Mouse (Mus musculus) kidney, embryonic 14.5 days (tissue): ENCODE results near the gene Cep170b. TPM values are rescaled to one million over a fixed set of nuclear protein-coding genes. Genes with fewer than 3 reads are reported as not detected.

Experiments
- ATAC-seq: fragments of 200-750 bp; cut with Nextera tagmentation; 2 replicates; pipeline ENCODE4 v1.8.0; 2017; ENCODE audit warnings: moderate number of reproducible peaks, mild to moderate bottlenecking, moderate TSS enrichment, moderate library complexity; ENCODE audit not compliant: low FRiP score, low TSS enrichment
- H3K27ac ChIP-seq: fragments of 300-500 bp; sonication (generic); 2 replicates; pipeline ENCODE4 v1.5.1; 2014; ENCODE audit warnings: low read depth, mild to moderate bottlenecking, low read length, moderate library complexity, mixed read lengths
- H3K27me3 ChIP-seq: fragments of 300-500 bp; sonication (generic); 2 replicates; pipeline ENCODE4 v1.6.1; 2014; ENCODE audit warnings: mild to moderate bottlenecking, low read length; ENCODE audit not compliant: control insufficient read depth, insufficient read depth
- H3K36me3 ChIP-seq: fragments of 300-500 bp; sonication (generic); 2 replicates; pipeline ENCODE4 v1.6.1; 2014; ENCODE audit warnings: low read length, mixed read lengths; ENCODE audit not compliant: control insufficient read depth, insufficient read depth
- H3K4me1 ChIP-seq: fragments of 300-500 bp; sonication (generic); 2 replicates; pipeline ENCODE4 v1.6.1; 2014; ENCODE audit warnings: low read length, mixed read lengths; ENCODE audit not compliant: control insufficient read depth, insufficient read depth
- H3K4me2 ChIP-seq: fragments of 300-500 bp; sonication (generic); replicated peaks from 2 replicates; pipeline ENCODE4 v1.6.1; 2014; ENCODE audit warnings: low read depth, mild to moderate bottlenecking, low read length
- H3K4me3 ChIP-seq: fragments of 300-500 bp; sonication (generic); 2 replicates; pipeline ENCODE4 v1.5.1; 2014; ENCODE audit warnings: mild to moderate bottlenecking, low read length
- H3K9ac ChIP-seq: fragments of 300-500 bp; sonication (generic); 2 replicates; pipeline ENCODE4 v1.6.1; 2014; ENCODE audit warnings: low read depth, mild to moderate bottlenecking, low read length, moderate library complexity
- H3K9me3 ChIP-seq: fragments of 300-500 bp; sonication (generic); 2 replicates; pipeline ENCODE4 v1.6.1; 2016; ENCODE audit warnings: low read length; ENCODE audit not compliant: control insufficient read depth
- WGBS: fragments of 180-500 bp; shearing (Covaris S2); extraction: QIAGEN DNeasy Blood & Tissue Kit; methylation state at CpG from one replicate; pipeline ENCODE4 v1.1.7; 2014; 5-methylcytosine and 5-hydroxymethylcytosine counted together
- polyA plus RNA-seq: library from polyadenylated mRNA; unstranded; fragments of >200 nt; fragmentation: Nextera tagmentation; extraction: Ambion mirVana; gene quantifications from 2 replicates; pipeline ENCODE4 v1.2.1, GENCODE M21; 2014

The Cep170b gene
- polyA plus RNA-seq, 1 experiment from 2014 or later = 15.1 TPM

DNA sequence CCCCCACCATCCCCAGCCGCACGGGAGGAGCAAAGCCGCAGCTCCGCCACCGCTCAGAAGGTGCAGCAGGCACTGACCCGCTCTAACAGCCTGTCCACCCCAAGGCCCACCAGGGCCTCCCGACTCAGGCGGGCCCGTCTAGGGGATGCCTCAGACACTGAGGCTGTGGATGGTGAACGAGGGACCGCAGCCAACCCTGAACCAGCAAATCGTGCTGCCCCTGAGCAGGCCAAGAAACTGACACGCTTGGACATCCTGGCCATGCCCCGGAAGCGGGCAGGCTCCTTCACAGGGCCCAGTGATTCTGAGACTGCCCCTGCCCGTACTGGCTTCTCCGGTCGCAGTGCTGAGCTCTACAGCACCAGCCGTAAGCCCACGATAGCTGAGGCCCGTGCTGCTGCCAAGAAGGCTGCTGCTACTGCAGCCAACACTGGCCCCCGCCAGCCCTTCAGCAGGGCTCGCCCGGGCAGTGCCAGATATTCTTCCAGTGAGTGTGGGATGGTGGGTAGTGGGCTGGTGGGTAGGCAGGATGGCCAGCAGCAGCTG is 18.8 kb downstream of the Cep170b start:
- H3K4me1 ChIP-seq = no peaks in the 10 kb centered on the region
- WGBS = 94% methylated on average over 24 of the region's 24 CpGs
- no peak overlapping the region for H3K27ac ChIP-seq
- H3K36me3 ChIP-seq = peaks cover 64% of the 10 kb centered on the region
- H3K27me3 ChIP-seq = no peaks in the 10 kb centered on the region
- H3K9ac ChIP-seq = no peak overlapping the region
- no peak overlapping the region for H3K4me3 ChIP-seq
- no peak for ATAC-seq
- no peaks in the 10 kb centered on the region for H3K9me3 ChIP-seq
- H3K4me2 ChIP-seq = no peak overlapping the region

DNA sequence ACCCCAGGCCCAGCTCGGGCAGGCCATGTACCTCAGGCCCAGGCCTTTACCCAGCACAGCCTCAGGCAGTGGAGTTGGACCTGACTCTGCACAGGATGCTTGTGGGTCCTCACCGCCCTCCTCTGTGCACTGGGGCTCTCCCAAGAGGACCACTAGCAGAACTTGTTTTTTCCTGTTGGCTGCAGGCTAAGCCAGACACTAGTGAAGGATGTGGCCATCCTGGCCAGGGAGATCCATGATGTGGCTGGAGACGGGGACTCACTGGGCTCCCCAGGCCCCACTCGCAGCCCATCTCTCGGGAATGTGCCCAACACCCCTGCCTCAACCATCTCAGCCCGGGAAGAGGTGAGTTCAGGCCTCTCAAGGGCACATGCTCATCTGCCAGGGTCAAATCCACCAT is 22.5 kb downstream of the Cep170b start:
- no peak for ATAC-seq
- peak overlapping the region; percentile 37; the same call in 1 of the 2 replicates for H3K27ac ChIP-seq
- peaks cover 50% of the 10 kb centered on the region for H3K36me3 ChIP-seq
- H3K4me2 ChIP-seq = no peak overlapping the region
- H3K4me1 ChIP-seq = 0 out of 2 replicates have a peak, but pooled peaks cover 5% of the 10 kb centered on the region
- peak overlapping the region; percentile 31; the same call in 1 of the 2 replicates for H3K9ac ChIP-seq
- 69% methylated on average over 6 of the region's 6 CpGs for WGBS
- no peak overlapping the region for H3K4me3 ChIP-seq
- H3K27me3 ChIP-seq = no peaks in the 10 kb centered on the region
- no peaks in the 10 kb centered on the region for H3K9me3 ChIP-seq

DNA sequence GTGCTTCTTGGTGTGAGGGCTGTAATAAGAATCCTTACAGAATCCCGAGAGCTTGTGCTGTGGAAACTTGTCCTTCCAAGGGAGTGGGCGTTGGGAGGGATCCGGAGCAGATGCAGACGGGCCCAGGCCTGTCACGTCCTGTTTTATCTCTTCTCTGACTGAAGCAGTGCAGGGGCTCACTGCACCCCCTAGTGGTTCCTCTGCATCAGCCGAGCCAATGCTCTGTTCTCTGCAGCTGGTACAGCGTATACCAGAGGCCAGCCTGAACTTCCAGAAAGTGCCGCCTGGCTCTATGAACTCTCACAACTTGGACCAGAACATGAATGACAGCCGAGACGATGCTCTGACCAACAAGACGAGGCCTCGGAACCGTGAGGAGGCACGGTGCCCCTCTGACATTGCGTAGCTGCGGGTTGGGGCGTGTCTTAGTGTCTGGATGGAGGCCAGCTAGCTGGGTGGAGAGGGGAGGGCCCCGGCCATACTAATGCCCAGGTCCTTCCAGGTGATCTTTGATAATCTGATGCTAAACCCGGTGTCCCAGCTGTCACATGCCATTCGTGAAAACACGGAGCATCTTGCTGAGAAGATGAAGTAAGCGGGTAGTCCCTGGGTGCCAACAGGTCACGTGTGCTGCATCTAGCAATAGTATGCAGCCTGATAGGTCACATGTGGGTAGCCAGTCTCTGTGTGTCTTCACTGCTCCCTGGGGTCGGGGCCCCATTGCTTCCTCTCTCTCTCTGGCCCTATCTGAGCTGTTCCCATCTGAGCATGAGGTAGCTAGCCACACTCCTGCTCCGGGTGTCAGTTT is 23.1 kb downstream of the Cep170b start:
- no peak overlapping the region for H3K4me2 ChIP-seq
- ATAC-seq = peak; percentile 79
- WGBS = 62% methylated on average over 25 of the region's 25 CpGs
- no peak overlapping the region for H3K27ac ChIP-seq
- H3K4me3 ChIP-seq = no peak overlapping the region
- peaks cover 46% of the 10 kb centered on the region for H3K36me3 ChIP-seq
- H3K9me3 ChIP-seq = no peaks in the 10 kb centered on the region
- H3K4me1 ChIP-seq = 0 out of 2 replicates have a peak, but pooled peaks cover 5% of the 10 kb centered on the region
- H3K27me3 ChIP-seq = no peaks in the 10 kb centered on the region
- peak overlapping the region; percentile 31 for H3K9ac ChIP-seq

DNA sequence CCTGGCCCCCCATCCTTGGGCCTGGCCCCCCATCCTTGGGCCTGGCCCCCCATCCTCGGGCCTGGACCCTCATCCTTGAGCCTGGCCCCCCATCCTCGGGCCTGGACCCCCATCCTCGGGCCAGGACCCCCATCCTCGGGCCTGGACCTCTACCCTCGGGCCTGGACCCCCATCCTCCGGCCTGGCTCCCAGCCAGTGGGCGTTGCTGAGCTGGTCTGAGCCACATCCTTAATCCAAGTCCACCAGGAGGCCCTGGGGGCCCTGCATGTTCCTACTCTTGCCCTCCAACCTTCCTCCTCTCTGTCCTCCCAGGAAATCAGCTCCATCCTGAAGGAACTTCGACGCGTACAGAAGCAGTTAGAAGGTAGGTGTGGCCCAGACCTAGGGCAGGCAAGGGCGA is 24.0 kb downstream of the Cep170b start:
- no peak overlapping the region for H3K4me2 ChIP-seq
- peaks cover 39% of the 10 kb centered on the region for H3K36me3 ChIP-seq
- H3K4me3 ChIP-seq = no peak overlapping the region
- H3K9ac ChIP-seq = 0 out of 2 replicates have a peak overlapping the region, but pooled peaks have one; percentile 12
- no peaks in the 10 kb centered on the region for H3K27me3 ChIP-seq
- ATAC-seq = no peak
- WGBS = 89% methylated on average over 10 of the region's 11 CpGs
- 0 out of 2 replicates have a peak, but pooled peaks cover 5% of the 10 kb centered on the region for H3K4me1 ChIP-seq
- H3K27ac ChIP-seq = no peak overlapping the region
- H3K9me3 ChIP-seq = no peaks in the 10 kb centered on the region

DNA sequence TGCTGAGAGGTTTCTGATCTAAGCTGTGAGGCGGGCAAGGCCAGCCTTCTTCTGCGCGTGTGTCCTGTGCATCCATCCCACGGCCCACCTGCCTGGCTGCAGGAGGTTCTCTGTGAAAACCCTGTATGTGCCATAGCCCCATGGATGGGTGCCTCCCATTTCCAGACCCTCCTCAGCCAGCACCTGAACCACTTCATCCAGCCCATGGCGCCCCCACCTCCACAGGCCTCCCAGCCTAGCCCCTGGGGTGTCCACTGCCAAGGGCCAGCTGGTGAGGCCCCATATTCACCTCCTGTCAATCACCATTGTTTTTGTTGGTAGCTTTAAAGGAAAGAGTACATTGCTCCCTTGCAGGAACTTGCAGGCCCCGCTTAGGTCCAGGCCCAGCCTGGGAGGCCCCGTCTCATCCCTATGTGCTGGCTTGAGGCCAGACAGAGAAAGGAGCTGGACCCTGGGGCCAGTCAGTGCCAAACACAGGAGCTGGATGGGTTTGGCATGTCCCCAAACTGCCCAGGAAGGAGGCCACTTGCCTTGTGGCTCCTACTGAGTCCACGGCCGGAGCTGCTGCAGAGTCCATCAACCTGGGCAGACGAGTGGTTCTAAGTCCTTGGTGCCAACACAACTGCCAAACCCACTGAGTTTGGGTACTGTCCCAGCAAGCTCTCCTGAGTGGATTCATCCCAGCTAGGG is 24.8 kb downstream of the Cep170b start:
- Histone ChIP-seq H3K4me3 (no peak overlapping the region), H3K27me3 (no peaks in the 10 kb centered on the region), H3K4me2 (no peak overlapping the region), H3K27ac (no peak overlapping the region), H3K9ac (peak overlapping the region; percentile 23; the same call in 1 of the 2 replicates), H3K9me3 (no peaks in the 10 kb centered on the region), H3K4me1 (0 out of 2 replicates have a peak, but pooled peaks cover 5% of the 10 kb centered on the region), H3K36me3 (peaks cover 31% of the 10 kb centered on the region)
- 86% methylated on average over 10 of the region's 10 CpGs for WGBS
- ATAC-seq = no peak

DNA sequence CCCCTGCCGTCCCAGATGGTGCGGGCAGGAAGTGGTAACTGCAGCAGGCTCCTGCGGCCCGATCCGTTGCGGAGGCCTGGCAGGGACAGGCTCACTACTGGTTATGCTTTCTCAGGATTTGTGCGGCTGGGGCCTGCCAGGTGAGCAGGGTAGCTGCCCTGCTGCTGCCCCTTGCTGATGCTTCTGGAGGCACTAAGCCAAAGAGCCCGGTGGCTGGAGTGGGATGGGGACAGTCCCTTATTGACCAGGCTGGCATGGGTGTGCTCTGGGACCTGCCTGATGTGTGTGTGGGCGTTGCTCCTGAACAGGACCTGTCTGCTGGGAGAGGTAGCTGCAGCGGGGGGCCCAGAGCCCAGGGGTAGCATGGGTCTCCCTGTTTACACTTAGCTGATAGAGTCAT is 25.5 kb downstream of the Cep170b start:
- H3K27me3 ChIP-seq = no peaks in the 10 kb centered on the region
- ATAC-seq = no peak
- H3K9me3 ChIP-seq = no peaks in the 10 kb centered on the region
- H3K36me3 ChIP-seq = peaks cover 25% of the 10 kb centered on the region
- H3K4me2 ChIP-seq = no peak overlapping the region
- no peak overlapping the region for H3K4me3 ChIP-seq
- H3K9ac ChIP-seq = no peak overlapping the region
- WGBS = 91% methylated on average over 10 of the region's 10 CpGs
- H3K27ac ChIP-seq = no peak overlapping the region
- 0 out of 2 replicates have a peak, but pooled peaks cover 5% of the 10 kb centered on the region for H3K4me1 ChIP-seq

DNA sequence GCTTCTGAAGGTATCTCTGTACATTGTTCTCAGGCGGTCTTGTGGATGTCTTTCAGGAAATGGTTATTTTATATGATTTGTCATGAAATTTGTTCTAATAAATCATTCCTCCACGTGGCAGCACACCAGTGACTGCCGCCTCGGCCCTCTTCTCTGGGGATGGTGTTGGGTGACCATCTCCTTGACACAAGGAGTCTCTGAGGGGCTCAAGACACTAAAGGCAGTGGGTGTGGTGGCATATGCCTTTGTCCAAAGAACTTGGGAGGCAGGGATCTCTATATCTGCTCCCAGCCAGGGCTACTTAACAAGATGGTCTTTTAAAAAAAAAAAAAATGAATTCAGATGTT is 26.2 kb downstream of the Cep170b start:
- H3K4me2 ChIP-seq = no peak overlapping the region
- 71% methylated on average over 4 of the region's 4 CpGs for WGBS

DNA sequence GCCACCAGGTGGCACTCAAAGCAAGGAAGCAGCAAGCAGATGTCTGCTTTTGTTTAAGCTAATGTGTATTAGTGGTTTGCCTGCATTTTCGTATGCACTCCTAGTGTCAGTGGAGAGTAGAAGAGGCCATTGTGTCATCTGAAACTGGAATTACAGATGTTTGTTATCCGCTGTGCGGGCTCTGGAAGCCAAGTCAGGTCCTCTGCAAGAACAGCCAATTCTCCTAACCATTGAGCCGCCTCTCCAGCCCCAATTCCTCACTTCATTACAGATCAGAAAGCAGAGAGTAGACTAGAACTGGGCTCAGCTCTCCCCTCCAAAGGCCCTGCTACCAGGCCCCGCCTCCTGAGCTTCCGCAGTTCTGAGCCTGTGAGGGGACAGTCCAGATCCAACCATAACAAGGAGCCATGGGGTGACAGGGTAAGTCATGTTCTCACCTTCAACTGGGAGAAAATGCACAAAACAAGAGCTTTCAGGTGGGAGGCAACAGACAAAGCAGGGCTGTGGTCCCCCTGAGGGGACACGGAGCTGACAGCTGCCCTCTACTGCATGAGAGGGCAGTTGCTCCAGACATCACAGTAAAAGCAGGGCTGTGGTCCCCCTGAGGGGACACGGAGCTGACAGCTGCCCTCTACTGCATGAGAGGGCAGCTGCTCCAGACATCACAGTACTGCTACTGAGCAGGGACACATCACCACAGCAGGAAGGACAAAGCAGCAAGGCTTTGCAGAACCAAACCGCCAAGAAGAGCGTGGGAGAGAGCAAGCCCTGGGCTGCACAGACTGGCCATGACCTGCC is 26.8 kb downstream of the Cep170b start:
- no peak overlapping the region for H3K4me2 ChIP-seq
- WGBS = 26% methylated on average over 10 of the region's 10 CpGs
- no peak overlapping the region for H3K9ac ChIP-seq
- H3K9me3 ChIP-seq = no peaks in the 10 kb centered on the region
- H3K27me3 ChIP-seq = no peaks in the 10 kb centered on the region
- H3K4me1 ChIP-seq = 0 out of 2 replicates have a peak, but pooled peaks cover 5% of the 10 kb centered on the region
- ATAC-seq = peak; percentile 50
- no peak overlapping the region for H3K4me3 ChIP-seq
- peaks cover 22% of the 10 kb centered on the region for H3K36me3 ChIP-seq
- peak overlapping the region; percentile 26; the same call in 1 of the 2 replicates for H3K27ac ChIP-seq

More for the DNA sequence above, 26.2 kb downstream of the Cep170b start:
- Histone ChIP-seq H3K27me3 (no peaks in the 10 kb centered on the region), H3K27ac (no peak overlapping the region), H3K36me3 (peaks cover 22% of the 10 kb centered on the region), H3K9ac (no peak overlapping the region), H3K9me3 (no peaks in the 10 kb centered on the region), H3K4me3 (no peak overlapping the region), H3K4me1 (0 out of 2 replicates have a peak, but pooled peaks cover 5% of the 10 kb centered on the region)
- ATAC-seq = peak; percentile 11
